Mouse (Mus musculus): ENCODE measurements around the gene Srrm2.

The Srrm2 gene

GRCm38 (mm10) chr17:23857193-23857592 is 66.9 kb downstream of the Srrm2 start:
- no peak for DNase-seq (ENCODE audit: low spot score in 2 of 2)

- no peak for DNase-seq (ENCODE audit: low spot score in 2 of 2)
These were observed 67.6 kb downstream of the Srrm2 start for GRCm38 (mm10) chr17:23857913-23858312.

GRCm38 (mm10) chr17:23862926-23863325 is 72.6 kb downstream of the Srrm2 start:
- DNase-seq (ENCODE audit: low spot score in 2 of 2), result no peak

GRCm38 (mm10) chr17:23867756-23868155 is 77.4 kb downstream of the Srrm2 start, which contains the start of gene Prss21:
TSS of gene Prss21 (plus strand) at chr17:23868056.
- no peak for DNase-seq (ENCODE audit: low spot score in 2 of 2)

- no peak for DNase-seq (ENCODE audit: low spot score in 2 of 2)
These were observed 78.2 kb downstream of the Srrm2 start for GRCm38 (mm10) chr17:23868513-23868912.
